Mouse (Mus musculus) hindbrain, embryonic 15.5 days (tissue): ENCODE data around the gene Zfpm1. TPM values are rescaled to one million over a fixed set of nuclear protein-coding genes. Genes with fewer than 3 reads are reported as not detected.
"Not testable (repeated sequence)": the region's sequence is repeated elsewhere in the genome, so short reads cannot be mapped to it uniquely, and the experiment has no call there.

Source experiments
- ATAC-seq: fragments of 200-750 bp; cut with Nextera tagmentation; 2 replicates; pipeline ENCODE4 v1.8.0; 2017; ENCODE audit warnings: low read depth, moderate number of reproducible peaks, moderate TSS enrichment; ENCODE audit not compliant: low FRiP score
- H3K27ac ChIP-seq: fragments of 300-500 bp; sonication (generic); replicated peaks from 2 replicates; pipeline ENCODE4 v1.5.1; 2015; ENCODE audit warnings: mild to moderate bottlenecking, inconsistent platforms
- H3K27me3 ChIP-seq: fragments of 300-500 bp; sonication (generic); 2 replicates; pipeline ENCODE4 v1.6.1; 2015; ENCODE audit warnings: control low read depth, inconsistent platforms
- H3K36me3 ChIP-seq: fragments of 300-500 bp; sonication (generic); 2 replicates; pipeline ENCODE4 v1.6.1; 2015; ENCODE audit warnings: control low read depth, inconsistent platforms
- H3K4me1 ChIP-seq: fragments of 300-500 bp; sonication (generic); replicated peaks from 2 replicates; pipeline ENCODE4 v1.6.1; 2015; ENCODE audit warnings: control low read depth, inconsistent platforms
- H3K4me2 ChIP-seq: fragments of 300-500 bp; sonication (generic); 2 replicates; pipeline ENCODE4 v1.6.1; 2015; ENCODE audit warnings: moderate library complexity, mild to moderate bottlenecking, inconsistent platforms
- H3K4me3 ChIP-seq: fragments of 300-500 bp; sonication (generic); 2 replicates; pipeline ENCODE4 v1.5.1; 2015; ENCODE audit warnings: mild to moderate bottlenecking, inconsistent platforms
- H3K9ac ChIP-seq: fragments of 300-500 bp; sonication (generic); 2 replicates; pipeline ENCODE4 v1.6.1; 2015; ENCODE audit warnings: inconsistent platforms
- H3K9me3 ChIP-seq: fragments of 300-500 bp; sonication (generic); 2 replicates; pipeline ENCODE4 v1.6.1; 2016; ENCODE audit warnings: control low read depth, inconsistent platforms
- WGBS: fragments of 180-500 bp; shearing (Covaris S2); methylation state at CpG from one replicate; pipeline ENCODE4 v1.1.7; 2015; 5-methylcytosine and 5-hydroxymethylcytosine counted together
- polyA plus RNA-seq: library from polyadenylated mRNA; unstranded; fragments of >200 nt; fragmentation: Nextera tagmentation; extraction: Ambion mirVana; gene quantifications from 2 replicates; pipeline ENCODE4 v1.2.1, GENCODE M21; 2015

The Zfpm1 gene
- polyA plus RNA-seq, 1 experiment from 2014 or later: 2.3 TPM

DNA sequence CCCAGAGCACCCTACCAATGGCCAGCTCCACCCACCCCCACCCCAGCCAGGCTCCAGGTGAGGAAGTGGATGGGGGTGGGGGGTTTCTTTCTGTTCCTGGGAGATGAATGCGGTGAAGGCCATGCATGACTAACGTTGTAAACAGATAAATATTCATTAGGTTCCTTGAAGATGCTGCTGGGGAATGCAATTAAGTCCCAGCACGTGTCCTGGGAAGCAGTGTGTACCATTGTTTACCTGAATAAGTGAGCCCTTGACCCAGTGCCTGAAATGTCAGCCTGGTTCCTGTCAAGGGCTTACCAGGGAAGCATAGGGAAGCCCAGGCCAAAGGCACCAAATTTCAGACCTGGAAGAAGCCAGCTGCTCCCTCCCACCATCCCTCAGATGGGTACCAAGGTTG, 38.6 kb downstream of the Zfpm1 start:
- no peaks in the 10 kb centered on the region for H3K27me3 ChIP-seq
- no peak overlapping the region for H3K9ac ChIP-seq
- no peak overlapping the region for H3K4me3 ChIP-seq
- no peak for ATAC-seq
- WGBS: 14% methylated on average over 3 of the region's 3 CpGs
- H3K9me3 ChIP-seq: no peaks in the 10 kb centered on the region
- peak overlapping the region; percentile 35; the same call in 1 of the 2 replicates for H3K27ac ChIP-seq
- peaks cover 31% of the 10 kb centered on the region for H3K4me1 ChIP-seq
- H3K36me3 ChIP-seq: no peaks in the 10 kb centered on the region
- H3K4me2 ChIP-seq: no peak overlapping the region

DNA sequence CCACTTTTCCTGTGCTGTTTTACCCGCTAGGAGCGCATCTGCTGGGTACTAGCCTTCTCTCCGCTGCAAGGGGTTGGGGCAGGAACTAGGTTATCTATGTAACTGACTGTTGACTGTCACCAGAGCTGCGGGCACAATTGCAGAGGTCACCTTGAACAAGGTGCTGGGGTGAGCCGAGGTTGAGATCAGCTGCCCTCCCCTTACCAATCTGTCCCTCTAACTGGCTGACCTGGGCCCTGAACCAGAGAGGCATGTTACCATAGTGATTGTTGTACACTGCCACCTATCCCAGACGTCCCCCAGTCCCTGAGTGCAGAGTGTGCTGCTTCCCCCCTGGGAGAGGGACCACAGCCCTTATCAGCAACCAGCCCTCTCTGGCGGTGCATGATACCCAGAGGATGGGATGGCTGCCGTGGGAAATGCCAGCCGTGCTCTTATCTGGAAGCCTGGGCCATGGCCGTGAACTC, 39.5 kb downstream of the Zfpm1 start:
- no peak for ATAC-seq
- peaks cover 41% of the 10 kb centered on the region for H3K4me1 ChIP-seq
- no peaks in the 10 kb centered on the region for H3K27me3 ChIP-seq
- no peak overlapping the region for H3K27ac ChIP-seq
- no peaks in the 10 kb centered on the region for H3K36me3 ChIP-seq
- H3K4me2 ChIP-seq: no peak overlapping the region
- H3K4me3 ChIP-seq: no peak overlapping the region
- H3K9ac ChIP-seq: no peak overlapping the region
- WGBS: 62% methylated on average over 10 of the region's 10 CpGs
- H3K9me3 ChIP-seq: no peaks in the 10 kb centered on the region

GRCm38 (mm10) chr8:122322126-122322525, 40.2 kb downstream of the Zfpm1 start:
- H3K36me3 ChIP-seq: no peaks in the 10 kb centered on the region
- no peak overlapping the region for H3K9ac ChIP-seq
- ATAC-seq: no peak
- H3K4me3 ChIP-seq: no peak overlapping the region
- no peak overlapping the region for H3K4me2 ChIP-seq
- H3K27me3 ChIP-seq: no peaks in the 10 kb centered on the region
- peaks cover 41% of the 10 kb centered on the region for H3K4me1 ChIP-seq
- no peak overlapping the region for H3K27ac ChIP-seq
- no peaks in the 10 kb centered on the region for H3K9me3 ChIP-seq
- WGBS: 84% methylated on average over 7 of the region's 7 CpGs

DNA sequence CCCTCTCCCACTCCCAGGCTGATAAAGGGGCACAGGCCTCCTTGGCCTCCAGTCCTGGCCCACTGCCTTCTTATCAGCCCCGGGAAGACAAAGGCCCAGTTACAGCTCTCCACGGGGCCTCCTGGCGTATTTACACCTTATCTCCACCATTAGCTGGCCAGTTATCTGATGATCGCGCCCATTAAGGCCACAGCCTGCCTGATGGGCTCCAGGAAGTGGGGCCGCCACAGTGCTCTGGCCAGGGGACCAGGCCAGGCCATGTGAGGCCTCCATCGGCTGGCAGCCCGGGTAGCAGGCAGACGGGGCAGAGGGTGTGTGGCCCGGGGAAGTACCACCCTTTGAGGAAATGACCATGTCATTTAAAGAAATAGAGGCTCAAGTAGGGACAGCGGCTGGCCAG, 40.9 kb downstream of the Zfpm1 start:
- Histone ChIP-seq H3K9me3 (no peaks in the 10 kb centered on the region), H3K27me3 (no peaks in the 10 kb centered on the region), H3K36me3 (no peaks in the 10 kb centered on the region), H3K4me3 (no peak overlapping the region), H3K4me2 (no peak overlapping the region), H3K27ac (no peak overlapping the region), H3K4me1 (peaks cover 41% of the 10 kb centered on the region), H3K9ac (no peak overlapping the region)
- ATAC-seq: no peak
- 74% methylated on average over 11 of the region's 11 CpGs for WGBS

- WGBS: 8% methylated on average over 10 of the region's 13 CpGs
- H3K4me2 ChIP-seq, H3K9ac ChIP-seq, H3K4me3 ChIP-seq, ATAC-seq, H3K9me3 ChIP-seq, H3K27ac ChIP-seq, H3K27me3 ChIP-seq, H3K36me3 ChIP-seq: not testable (repeated sequence)
- peaks cover 41% of the 10 kb centered on the region for H3K4me1 ChIP-seq
These were observed 42.0 kb downstream of the Zfpm1 start for GRCm38 (mm10) chr8:122323951-122324402.

GRCm38 (mm10) chr8:122325196-122325595, 43.3 kb downstream of the Zfpm1 start:
- WGBS: 93% methylated on average over 2 of the region's 2 CpGs
- H3K27ac ChIP-seq: no peak overlapping the region

DNA sequence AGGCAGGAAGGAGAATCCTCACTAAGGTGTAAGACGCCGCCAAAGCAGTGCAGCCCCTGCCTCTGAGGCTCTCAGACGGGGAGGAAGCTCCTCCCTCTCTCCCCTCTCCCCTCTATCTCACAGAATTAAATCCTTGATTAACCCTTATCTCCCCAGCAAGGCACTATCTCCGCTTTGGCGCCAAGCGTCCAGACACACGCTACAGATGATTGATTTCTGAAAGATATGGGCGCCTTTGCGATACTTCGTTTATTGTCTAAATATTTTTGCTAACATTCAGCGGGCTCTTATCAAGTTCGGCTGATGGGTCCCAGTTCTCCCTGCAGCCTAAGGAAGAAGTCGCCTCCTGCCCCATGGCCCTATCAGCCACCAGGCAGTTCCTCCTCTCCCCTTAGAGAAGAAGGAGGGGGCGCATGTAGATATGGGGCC, 44.2 kb downstream of the Zfpm1 start:
- no peak for ATAC-seq
- Histone ChIP-seq H3K9me3 (no peaks in the 10 kb centered on the region), H3K9ac (peak overlapping the region; percentile 20; the same call in 1 of the 2 replicates), H3K4me2 (peak overlapping the region; percentile 40), H3K27me3 (no peaks in the 10 kb centered on the region), H3K27ac (no peak overlapping the region), H3K4me3 (no peak overlapping the region), H3K4me1 (peaks cover 48% of the 10 kb centered on the region), H3K36me3 (no peaks in the 10 kb centered on the region)
- WGBS: 22% methylated on average over 14 of the region's 14 CpGs

More at GRCm38 (mm10) chr8:122325196-122325595, 43.3 kb downstream of the Zfpm1 start:
- Histone ChIP-seq H3K9me3 (no peaks in the 10 kb centered on the region), H3K9ac (no peak overlapping the region), H3K4me3 (no peak overlapping the region), H3K36me3 (no peaks in the 10 kb centered on the region), H3K27me3 (no peaks in the 10 kb centered on the region), H3K4me2 (no peak overlapping the region), H3K4me1 (peaks cover 51% of the 10 kb centered on the region)
- ATAC-seq: no peak

DNA sequence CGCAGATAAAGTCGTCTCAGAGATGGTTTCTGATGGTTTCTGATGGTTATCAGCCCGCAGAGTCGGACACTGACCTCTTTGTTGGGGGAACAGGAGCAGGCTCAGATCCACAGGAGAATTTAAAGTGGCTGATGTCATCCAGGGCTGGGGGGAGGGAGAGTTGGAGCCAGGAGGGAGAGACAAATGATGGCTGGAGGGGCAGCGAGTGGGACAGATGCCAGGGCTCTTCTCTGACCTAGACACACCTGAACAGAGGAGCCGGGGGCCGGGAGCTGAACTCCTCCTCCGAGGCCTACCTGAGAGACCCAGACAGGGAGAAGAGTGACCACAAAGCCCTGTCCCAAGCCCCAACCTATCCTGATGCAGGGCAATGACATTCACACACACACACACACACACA, 47.1 kb downstream of the Zfpm1 start:
- Histone ChIP-seq H3K9ac (no peak overlapping the region), H3K27me3 (peaks cover 2% of the 10 kb centered on the region), H3K36me3 (no peaks in the 10 kb centered on the region), H3K4me3 (no peak overlapping the region), H3K9me3 (no peaks in the 10 kb centered on the region), H3K4me2 (no peak overlapping the region), H3K27ac (peak overlapping the region; percentile 45; the same call in 1 of the 2 replicates), H3K4me1 (peaks cover 43% of the 10 kb centered on the region)
- WGBS: 73% methylated on average over 8 of the region's 8 CpGs
- no peak for ATAC-seq

- H3K4me1 ChIP-seq: peaks cover 37% of the 10 kb centered on the region
- 0 out of 2 replicates have a peak, but pooled peaks have one; percentile 23 for ATAC-seq
- H3K9ac ChIP-seq: no peak overlapping the region
- no peak overlapping the region for H3K4me3 ChIP-seq
- 47% methylated on average over 22 of the region's 22 CpGs for WGBS
- no peak overlapping the region for H3K4me2 ChIP-seq
- H3K27ac ChIP-seq: peak overlapping the region; percentile 45; the same call in 1 of the 2 replicates
- peaks cover 1% of the 10 kb centered on the region; the same call in 1 of the 2 replicates for H3K36me3 ChIP-seq
- H3K27me3 ChIP-seq: peaks cover 8% of the 10 kb centered on the region
- H3K9me3 ChIP-seq: no peaks in the 10 kb centered on the region
These were observed 47.8 kb downstream of the Zfpm1 start for GRCm38 (mm10) chr8:122329553-122330239.

- H3K4me1 ChIP-seq: peaks cover 31% of the 10 kb centered on the region
- H3K27ac ChIP-seq: 0 out of 2 replicates have a peak overlapping the region, but pooled peaks have one; percentile 51
- no peak overlapping the region for H3K9ac ChIP-seq
These were observed 48.6 kb downstream of the Zfpm1 start for GRCm38 (mm10) chr8:122330446-122331133.

GRCm38 (mm10) chr8:122331134-122331523, 49.2 kb downstream of the Zfpm1 start:
- Histone ChIP-seq H3K4me1 (peaks cover 31% of the 10 kb centered on the region), H3K4me2 (no peak overlapping the region), H3K9me3 (no peaks in the 10 kb centered on the region), H3K27ac (0 out of 2 replicates have a peak overlapping the region, but pooled peaks have one; percentile 51), H3K4me3 (no peak overlapping the region), H3K9ac (no peak overlapping the region), H3K36me3 (peaks cover 2% of the 10 kb centered on the region; the same call in 1 of the 2 replicates), H3K27me3 (peaks cover 16% of the 10 kb centered on the region)
- ATAC-seq: no peak
- 72% methylated on average over 3 of the region's 3 CpGs for WGBS

More at GRCm38 (mm10) chr8:122330446-122331133, 48.6 kb downstream of the Zfpm1 start:
- no peak overlapping the region for H3K4me2 ChIP-seq
- no peaks in the 10 kb centered on the region for H3K9me3 ChIP-seq
- H3K4me3 ChIP-seq: no peak overlapping the region
- no peak for ATAC-seq
- peaks cover 16% of the 10 kb centered on the region for H3K27me3 ChIP-seq
- WGBS: 79% methylated on average over 12 of the region's 12 CpGs
- peaks cover 2% of the 10 kb centered on the region; the same call in 1 of the 2 replicates for H3K36me3 ChIP-seq
